Mouse (Mus musculus) kidney, adult 2 months (tissue): ENCODE data around the gene Noxred1.

Source experiments
- CTCF ChIP-seq: fragments of 200-500 bp; conservative IDR thresholded peaks from 2 replicates; pipeline ENCODE4 v1.5.1; 2011; ENCODE audit warnings: low read depth, mild to moderate bottlenecking, control low read depth, low read length, moderate library complexity, mixed read lengths; ENCODE audit not compliant: insufficient read depth, insufficient read length
- POLR2A ChIP-seq: fragments of 200-500 bp; IDR thresholded peaks from one replicate; pipeline ENCODE4 v1.6.1; 2011; ENCODE audit warnings: low read depth, low read length, control low read depth

DNA sequence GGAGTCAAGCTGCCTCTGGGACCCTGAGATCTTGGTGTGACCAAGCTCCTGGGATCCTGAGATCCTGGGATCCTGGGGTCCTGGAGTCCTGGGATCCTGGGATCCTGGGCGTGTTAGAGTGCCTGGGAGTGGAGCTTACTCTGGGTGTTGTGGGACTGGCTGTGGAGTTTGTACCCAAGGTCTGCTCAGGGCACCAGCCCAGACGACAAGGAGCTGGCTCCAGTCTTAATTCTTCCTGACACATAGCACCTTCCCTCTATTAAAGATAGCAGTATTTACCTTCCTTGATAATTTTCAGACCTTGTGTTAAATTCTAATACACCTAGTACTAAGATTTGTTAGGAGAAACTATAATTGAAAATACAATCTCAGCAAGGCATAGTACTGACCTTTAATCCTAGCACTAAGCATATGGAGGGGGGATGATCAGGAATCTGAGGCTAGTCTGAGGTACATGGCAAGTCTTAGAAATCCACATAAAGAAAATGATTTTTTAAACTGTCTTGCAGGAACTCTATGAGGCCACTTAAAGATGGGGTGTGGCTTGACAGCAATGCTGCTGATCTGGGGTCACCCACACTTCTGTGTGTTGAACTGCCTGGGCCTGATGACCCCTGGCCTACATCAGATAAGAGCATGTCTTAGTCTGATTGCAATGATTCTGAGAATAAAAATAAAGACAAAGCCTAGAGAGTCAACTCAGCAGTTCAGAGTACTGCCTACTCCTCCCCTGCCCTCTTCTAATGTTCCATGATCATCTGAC lies 25.5 kb downstream of the Noxred1 start:
- TF ChIP-seq POLR2A = no peak
- TF ChIP-seq CTCF = no peak
